Mouse (Mus musculus) G1E (cell line): ENCODE measurements at regions not wholly inside any gene's neighbourhood (a gene's known extent, or its start where the extent isn't known, plus 50 kb on each side); places are given as distances from the start of the nearest gene placed in this dataset.

Experiments used
- CTCF ChIP-seq: IDR thresholded peaks from 2 replicates; pipeline ENCODE4 v1.5.1; 2012; ENCODE audit warnings: low read depth, low read length, inconsistent platforms, mixed read lengths
- GATA1 ChIP-seq: IDR thresholded peaks from 2 replicates; pipeline ENCODE4 v1.6.1; 2012; ENCODE audit warnings: borderline replicate concordance, low read length, inconsistent platforms, mixed read lengths
- TAL1 ChIP-seq: conservative IDR thresholded peaks from 2 replicates; pipeline ENCODE4 v1.6.1; 2012; ENCODE audit warnings: low read depth, low read length, inconsistent platforms, mixed read lengths

DNA sequence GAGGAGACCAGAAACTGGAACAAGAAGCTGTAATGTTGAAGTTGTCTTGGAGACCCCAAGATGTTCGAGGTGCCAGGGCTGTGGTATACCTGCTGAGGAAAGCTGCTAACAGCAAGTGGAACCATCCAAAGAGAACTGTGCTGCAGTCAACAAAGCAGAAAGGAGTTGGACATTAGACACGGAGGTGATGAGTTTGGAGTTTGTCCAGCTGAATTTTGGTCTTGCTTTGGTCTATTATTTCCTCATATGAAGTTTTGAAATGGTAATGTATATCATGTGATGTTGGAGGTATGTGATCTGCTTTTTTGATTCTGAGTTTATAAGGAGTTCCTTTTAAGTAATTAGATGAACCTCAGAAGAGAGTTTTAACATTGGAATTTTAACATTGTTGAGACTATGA, 98.0 kb downstream of the Arrdc3 start:
- TF ChIP-seq CTCF = no peak
- TF ChIP-seq TAL1 = no peak
- no peak for TF ChIP-seq GATA1
